Mouse (Mus musculus): ENCODE measurements around the gene Tns1. TPM values are rescaled to one million over a fixed set of nuclear protein-coding genes. Genes with fewer than 3 reads are reported as not detected.

Gene Tns1
- polyA plus RNA-seq, 1 experiment = not detected

GRCm38 (mm10) chr1:73875676-73876218 is 248.5 kb downstream of the Tns1 start:
- Histone ChIP-seq H3K4me1 (ENCODE audit: control insufficient read depth, insufficient read depth, low read length) (no peaks in the 10 kb centered on the region), H3K4me3 (ENCODE audit: insufficient read depth, low read depth, low read length) (no peak overlapping the region), H3K27ac (ENCODE audit: insufficient read depth, low read depth, low read length) (no peak overlapping the region)
- no peak for TF ChIP-seq POLR2A (IDR thresholded peaks at IDR 0.05; ENCODE audit: insufficient read depth, low read depth, low read length)
- TF ChIP-seq CTCF (IDR thresholded peaks at IDR 0.05; ENCODE audit: insufficient read depth, low read depth, low read length) = no peak
- WGBS = 71% methylated on average over 1 of the region's 1 CpGs

GRCm38 (mm10) chr1:73864314-73864713 is 259.9 kb downstream of the Tns1 start:
- TF ChIP-seq POLR2A (IDR thresholded peaks at IDR 0.05; ENCODE audit: insufficient read depth, low read depth, low read length) = no peak
- no peak for TF ChIP-seq CTCF (IDR thresholded peaks at IDR 0.05; ENCODE audit: insufficient read depth, low read depth, low read length)
- Histone ChIP-seq H3K27ac (ENCODE audit: insufficient read depth, low read depth, low read length) (no peak overlapping the region), H3K4me3 (ENCODE audit: insufficient read depth, low read depth, low read length) (no peak overlapping the region), H3K4me1 (ENCODE audit: control insufficient read depth, insufficient read depth, low read length) (peaks cover 5% of the 10 kb centered on the region; the same call in 1 of the 2 replicates)
- 73% methylated on average over 3 of the region's 3 CpGs for WGBS

DNA sequence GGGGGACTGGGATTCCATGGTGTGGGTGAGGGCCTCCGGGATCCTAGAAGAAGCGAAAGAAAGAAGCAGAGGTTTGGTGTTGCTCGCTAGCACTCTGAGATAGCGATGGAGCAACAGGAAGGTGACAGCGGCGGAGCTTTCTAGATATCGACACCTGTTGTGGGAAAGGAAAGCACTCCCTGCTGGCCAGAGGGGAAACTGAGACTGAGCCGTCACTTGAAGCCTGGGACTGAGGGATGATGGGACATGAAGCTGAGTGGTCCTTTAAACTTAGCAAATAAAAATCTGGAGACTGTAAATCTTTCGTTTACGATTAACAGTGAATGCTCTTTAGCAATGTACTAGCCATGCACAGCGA is 261.2 kb downstream of the Tns1 start:
- 73% methylated on average over 11 of the region's 11 CpGs for WGBS
- H3K4me1 ChIP-seq (ENCODE audit: control insufficient read depth, insufficient read depth, low read length) = peaks cover 5% of the 10 kb centered on the region; the same call in 1 of the 2 replicates
- H3K4me3 ChIP-seq (ENCODE audit: insufficient read depth, low read depth, low read length) = no peak overlapping the region
- no peak overlapping the region for H3K27ac ChIP-seq (ENCODE audit: insufficient read depth, low read depth, low read length)
- TF ChIP-seq POLR2A (IDR thresholded peaks at IDR 0.05; ENCODE audit: insufficient read depth, low read depth, low read length) = no peak
- no peak for TF ChIP-seq CTCF (IDR thresholded peaks at IDR 0.05; ENCODE audit: insufficient read depth, low read depth, low read length)

GRCm38 (mm10) chr1:73862323-73863073 is 261.8 kb downstream of the Tns1 start:
- peaks cover 5% of the 10 kb centered on the region; the same call in 1 of the 2 replicates for H3K4me1 ChIP-seq (ENCODE audit: control insufficient read depth, insufficient read depth, low read length)
- 29% methylated on average over 15 of the region's 15 CpGs for WGBS
- H3K27ac ChIP-seq (ENCODE audit: insufficient read depth, low read depth, low read length) = no peak overlapping the region
- no peak for TF ChIP-seq POLR2A (IDR thresholded peaks at IDR 0.05; ENCODE audit: insufficient read depth, low read depth, low read length)
- peak; percentile 36; the same call in 1 of the 2 replicates for TF ChIP-seq CTCF (IDR thresholded peaks at IDR 0.05; ENCODE audit: insufficient read depth, low read depth, low read length)
- no peak overlapping the region for H3K4me3 ChIP-seq (ENCODE audit: insufficient read depth, low read depth, low read length)

- 89% methylated on average over 3 of the region's 3 CpGs for WGBS
- H3K4me1 ChIP-seq (ENCODE audit: control insufficient read depth, insufficient read depth, low read length) = peaks cover 5% of the 10 kb centered on the region
- H3K27ac ChIP-seq (ENCODE audit: insufficient read depth, low read depth, low read length) = no peak overlapping the region
- H3K4me3 ChIP-seq (ENCODE audit: insufficient read depth, low read depth, low read length) = no peak overlapping the region
- TF ChIP-seq CTCF (IDR thresholded peaks at IDR 0.05; ENCODE audit: insufficient read depth, low read depth, low read length) = no peak
- no peak for TF ChIP-seq POLR2A (IDR thresholded peaks at IDR 0.05; ENCODE audit: insufficient read depth, low read depth, low read length)
Measured at GRCm38 (mm10) chr1:73860421-73860820, 263.8 kb downstream of the Tns1 start.

Other genes with a start within 250 kb of the Tns1 start
- gene Rufy4, start 1.1 kb upstream of the Tns1 start, polyA plus RNA-seq (2012; ENCODE audit: insufficient read depth, insufficient read length, low replicate concordance, missing spikeins) = not detected in 2 replicates
- gene Cxcr2, start 29.5 kb upstream of the Tns1 start, polyA plus RNA-seq (2012; ENCODE audit: insufficient read depth, insufficient read length, low replicate concordance, missing spikeins) = not detected in 2 replicates
- not detected in 2 replicates for gene Cxcr1, start 70.2 kb upstream of the Tns1 start, polyA plus RNA-seq (2012; ENCODE audit: insufficient read depth, insufficient read length, low replicate concordance, missing spikeins)
- gene Arpc2, start 111.6 kb upstream of the Tns1 start, polyA plus RNA-seq (2012; ENCODE audit: insufficient read depth, insufficient read length, low replicate concordance, missing spikeins) = not detected in 2 replicates
- not detected in 2 replicates for gene Gpbar1, start 154.1 kb upstream of the Tns1 start, polyA plus RNA-seq (2012; ENCODE audit: insufficient read depth, insufficient read length, low replicate concordance, missing spikeins)
- gene Aamp, start 160.3 kb upstream of the Tns1 start, polyA plus RNA-seq (2012; ENCODE audit: insufficient read depth, insufficient read length, low replicate concordance, missing spikeins) = not detected in 2 replicates
- not detected in 2 replicates for gene Pnkd, start 160.5 kb upstream of the Tns1 start, polyA plus RNA-seq (2012; ENCODE audit: insufficient read depth, insufficient read length, low replicate concordance, missing spikeins)
- 36.6 TPM in 1 of 2 replicates, not detected in the other for gene Tmbim1, start 181.2 kb upstream of the Tns1 start, polyA plus RNA-seq (2012; ENCODE audit: insufficient read depth, insufficient read length, low replicate concordance, missing spikeins)
- gene Catip, start 237.7 kb upstream of the Tns1 start, polyA plus RNA-seq (2012; ENCODE audit: insufficient read depth, insufficient read length, low replicate concordance, missing spikeins) = not detected in 2 replicates